Mouse (Mus musculus) ES-Bruce4 (cell line): ENCODE measurements around the gene Zfp672. TPM values are rescaled to one million over a fixed set of nuclear protein-coding genes. Genes with fewer than 3 reads are reported as not detected.
"Not testable (repeated sequence)": the region's sequence is repeated elsewhere in the genome, so short reads cannot be mapped to it uniquely, and the experiment has no call there.

ENCODE experiments used
- H3K27ac ChIP-seq: 2 replicates; pipeline ENCODE4 v1.5.1; 2012; ENCODE audit warnings: low read length, inconsistent platforms; ENCODE audit not compliant: insufficient read depth
- H3K27me3 ChIP-seq: 2 replicates; pipeline ENCODE4 v1.6.1; 2012; ENCODE audit warnings: mild to moderate bottlenecking, low read length, inconsistent platforms; ENCODE audit not compliant: control insufficient read depth, poor library complexity, insufficient read depth, severe bottlenecking
- H3K36me3 ChIP-seq: 2 replicates; pipeline ENCODE4 v1.6.1; 2012; ENCODE audit warnings: inconsistent platforms, mild to moderate bottlenecking, low read length, moderate library complexity; ENCODE audit not compliant: control insufficient read depth, poor library complexity, insufficient read depth, severe bottlenecking
- H3K4me1 ChIP-seq: one replicate; pipeline ENCODE4 v1.8.1; 2011; ENCODE audit warnings: low read length; ENCODE audit not compliant: control insufficient read depth, insufficient read depth
- H3K4me3 ChIP-seq: 2 replicates; pipeline ENCODE4 v1.5.1; 2011; ENCODE audit warnings: low read depth, mild to moderate bottlenecking, low read length
- H3K9ac ChIP-seq: 2 replicates; pipeline ENCODE4 v1.6.1; 2012; ENCODE audit warnings: low read depth, mild to moderate bottlenecking, inconsistent platforms; ENCODE audit not compliant: poor library complexity, severe bottlenecking
- H3K9me3 ChIP-seq: replicated peaks from 2 replicates; pipeline ENCODE4 v1.6.1; 2012; ENCODE audit warnings: mild to moderate bottlenecking, low read length, inconsistent platforms; ENCODE audit not compliant: control insufficient read depth, poor library complexity, insufficient read depth, severe bottlenecking
- CTCF ChIP-seq: IDR thresholded peaks from one replicate; pipeline ENCODE4 v1.8.1; 2011; ENCODE audit warnings: low read depth, low read length
- EP300 ChIP-seq: IDR thresholded peaks from 2 replicates; pipeline ENCODE4 v1.6.1; 2011; ENCODE audit warnings: low read depth, low read length; ENCODE audit not compliant: insufficient read depth
- POLR2A ChIP-seq: IDR thresholded peaks from one replicate; pipeline ENCODE4 v1.8.1; 2011; ENCODE audit warnings: low read length; ENCODE audit not compliant: insufficient read depth
- polyA plus RNA-seq: library from polyadenylated mRNA; stranded (reverse); fragments of >200 nt; gene quantifications from 2 replicates; pipeline ENCODE4 v1.2.4, GENCODE M21; 2011; ENCODE audit warnings: low read depth; ENCODE audit not compliant: missing spikeins, insufficient read depth, insufficient read length

The Zfp672 gene
- polyA plus RNA-seq, 1 experiment: 9.0 TPM

DNA sequence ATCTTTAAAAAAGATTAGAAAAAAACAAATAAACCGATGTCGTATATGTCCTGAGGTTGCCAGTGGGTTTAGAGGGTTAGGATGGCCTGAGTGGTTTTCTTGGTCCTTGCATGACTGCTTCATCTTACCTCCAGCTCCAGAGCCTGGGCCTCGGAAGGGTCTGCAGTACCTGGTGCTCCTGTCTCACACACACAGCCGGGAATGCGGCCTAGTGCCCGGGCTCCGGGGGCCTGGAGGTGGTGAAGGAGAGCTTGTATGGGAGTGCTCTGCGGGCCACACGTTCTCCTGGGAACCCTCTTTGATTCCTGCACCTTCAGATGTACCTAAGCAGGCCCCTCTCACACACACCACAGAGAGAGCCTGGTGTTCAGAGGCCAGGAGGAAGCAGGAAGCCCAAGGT is 21.5 kb downstream of the Zfp672 start:
- no peak overlapping the region for H3K4me3 ChIP-seq
- no peak for TF ChIP-seq EP300
- TF ChIP-seq CTCF: no peak
- no peak for TF ChIP-seq POLR2A
- no peaks in the 10 kb centered on the region for H3K9me3 ChIP-seq
- no peaks in the 10 kb centered on the region for H3K4me1 ChIP-seq
- peaks cover 9% of the 10 kb centered on the region for H3K36me3 ChIP-seq
- no peak overlapping the region for H3K9ac ChIP-seq
- no peak overlapping the region for H3K27ac ChIP-seq
- no peaks in the 10 kb centered on the region for H3K27me3 ChIP-seq

DNA sequence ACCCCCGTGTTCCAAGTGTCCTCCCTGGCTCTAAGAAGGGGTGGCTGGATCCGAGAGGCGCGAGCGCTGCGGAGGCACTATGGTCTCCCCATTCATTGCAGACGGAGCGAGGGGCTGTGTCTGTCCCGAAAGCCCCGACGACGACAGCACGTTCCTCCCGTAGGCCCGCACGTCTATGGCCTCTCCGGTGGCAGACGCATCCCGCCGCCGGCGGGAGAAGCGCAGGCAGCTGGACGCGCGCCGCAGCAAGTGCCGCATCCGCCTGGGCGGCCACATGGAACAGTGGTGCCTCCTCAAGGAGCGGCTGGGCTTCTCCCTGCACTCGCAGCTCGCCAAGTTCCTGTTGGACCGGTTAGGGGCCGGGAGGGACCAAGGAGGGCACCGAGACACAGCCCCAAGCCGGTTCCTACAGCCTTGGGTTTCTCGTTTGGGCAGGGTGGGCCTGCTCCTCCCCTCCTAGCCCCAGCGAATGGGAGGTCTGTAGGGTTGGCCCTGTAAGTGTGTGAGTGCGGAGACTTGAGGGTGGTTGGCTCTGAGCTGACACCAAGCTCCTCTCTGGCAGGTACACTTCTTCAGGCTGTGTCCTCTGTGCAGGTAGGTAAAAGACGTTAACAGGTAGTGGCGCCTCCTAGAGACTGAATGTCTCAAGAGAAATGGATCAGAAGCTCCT is 22.6 kb downstream of the Zfp672 start:
- no peaks in the 10 kb centered on the region for H3K9me3 ChIP-seq
- H3K4me1 ChIP-seq: no peaks in the 10 kb centered on the region
- H3K27ac ChIP-seq: no peak overlapping the region
- H3K4me3 ChIP-seq: peak overlapping the region; percentile 75
- peak overlapping the region; percentile 76 for H3K9ac ChIP-seq
- no peak for TF ChIP-seq POLR2A
- no peak for TF ChIP-seq EP300
- peak; percentile 23 for TF ChIP-seq CTCF
- no peaks in the 10 kb centered on the region for H3K27me3 ChIP-seq
- peaks cover 9% of the 10 kb centered on the region for H3K36me3 ChIP-seq

DNA sequence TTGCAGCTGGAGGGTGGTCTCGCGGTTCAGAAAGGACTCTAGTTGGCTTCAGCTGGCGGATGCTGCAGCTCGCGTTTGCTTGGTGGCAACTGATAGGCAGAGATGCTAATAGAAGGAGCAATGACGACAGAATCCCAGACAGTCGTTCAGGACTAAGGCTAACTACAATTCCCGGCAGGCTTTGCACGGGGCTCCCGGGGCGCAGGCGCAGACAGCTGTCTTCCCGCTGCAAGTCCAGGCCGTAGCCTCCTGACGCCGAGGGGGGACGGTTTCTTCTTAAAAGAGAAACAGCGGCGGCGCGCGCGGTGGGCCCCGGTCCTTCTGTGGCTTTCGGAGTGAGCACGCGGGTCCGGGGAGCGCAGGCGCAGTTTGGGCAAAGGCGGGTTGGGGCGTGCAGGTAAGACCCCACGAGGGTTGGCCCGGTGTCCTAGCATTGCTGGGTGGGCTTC is 23.3 kb downstream of the Zfp672 start, which contains the start of gene Zfp692:
Zfp692 (plus strand) TSS at position 210 of the 449 bp plus-strand sequence.
- no peak within 1 kb of the TSS for H3K27ac ChIP-seq
- H3K9ac ChIP-seq: peak within 1 kb of the TSS; percentile 76
- no peaks in the 10 kb centered on the region for H3K9me3 ChIP-seq

DNA sequence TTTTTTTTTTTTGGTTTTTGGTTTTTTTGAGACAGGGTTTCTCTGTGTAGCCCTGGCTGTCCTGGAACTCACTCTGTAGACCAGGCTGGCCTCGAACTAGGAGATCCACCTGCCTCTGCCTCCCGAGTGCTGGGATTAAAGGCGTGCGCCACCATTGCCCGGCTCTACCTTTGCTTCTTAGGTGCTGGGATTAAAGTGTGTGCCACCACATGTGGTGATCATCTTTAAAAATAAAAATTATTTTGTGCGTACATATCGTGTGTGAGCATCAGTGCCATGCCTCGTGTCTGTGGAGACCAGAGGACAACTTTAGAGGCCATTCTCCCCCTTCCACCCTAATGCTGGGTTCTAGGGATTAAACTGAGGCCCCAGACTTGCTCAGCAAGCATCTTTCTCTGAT is 24.8 kb downstream of the Zfp672 start:
- not testable (repeated sequence) for H3K27me3 ChIP-seq

More for the DNA sequence above, 23.3 kb downstream of the Zfp672 start, which contains the start of gene Zfp692:
- TF ChIP-seq CTCF (no peak), POLR2A (no peak), EP300 (no peak)
- no peaks in the 10 kb centered on the region for H3K27me3 ChIP-seq
- H3K4me1 ChIP-seq: no peaks in the 10 kb centered on the region
- H3K36me3 ChIP-seq: peaks cover 9% of the 10 kb centered on the region
- peak within 1 kb of the TSS; percentile 75 for H3K4me3 ChIP-seq

DNA sequence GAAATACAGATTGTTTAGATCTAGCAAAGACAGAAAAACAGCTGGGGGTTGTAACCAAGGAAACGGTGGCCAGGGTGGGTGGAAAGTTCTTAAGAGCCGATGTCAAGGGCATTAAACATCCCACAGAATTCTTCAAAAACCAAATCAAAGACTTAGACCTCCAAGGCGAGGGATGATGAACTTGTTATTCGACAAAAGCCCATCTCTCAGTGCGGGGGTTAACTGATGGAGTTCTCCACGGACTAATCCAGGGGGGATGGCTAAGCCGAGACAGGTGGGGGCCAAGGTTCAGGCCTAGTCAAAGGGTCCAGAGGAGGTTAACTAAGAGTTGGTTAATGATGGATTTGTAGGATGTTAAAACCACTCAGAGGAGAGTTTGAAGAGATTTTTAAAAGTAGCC is 26.5 kb downstream of the Zfp672 start:
- peak overlapping the region; percentile 11; the same call in 1 of the 2 replicates for H3K4me3 ChIP-seq
- H3K27me3 ChIP-seq: no peaks in the 10 kb centered on the region
- H3K4me1 ChIP-seq: no peaks in the 10 kb centered on the region
- no peak overlapping the region for H3K27ac ChIP-seq
- TF ChIP-seq CTCF (no peak), POLR2A (no peak), EP300 (no peak)
- no peaks in the 10 kb centered on the region; the same call in 1 of the 2 replicates for H3K36me3 ChIP-seq
- no peak overlapping the region for H3K9ac ChIP-seq
- H3K9me3 ChIP-seq: no peaks in the 10 kb centered on the region

More for the DNA sequence above, 24.8 kb downstream of the Zfp672 start:
- not testable (repeated sequence) for H3K9ac ChIP-seq, H3K27ac ChIP-seq, H3K4me3 ChIP-seq, H3K9me3 ChIP-seq, H3K36me3 ChIP-seq, H3K4me1 ChIP-seq

DNA sequence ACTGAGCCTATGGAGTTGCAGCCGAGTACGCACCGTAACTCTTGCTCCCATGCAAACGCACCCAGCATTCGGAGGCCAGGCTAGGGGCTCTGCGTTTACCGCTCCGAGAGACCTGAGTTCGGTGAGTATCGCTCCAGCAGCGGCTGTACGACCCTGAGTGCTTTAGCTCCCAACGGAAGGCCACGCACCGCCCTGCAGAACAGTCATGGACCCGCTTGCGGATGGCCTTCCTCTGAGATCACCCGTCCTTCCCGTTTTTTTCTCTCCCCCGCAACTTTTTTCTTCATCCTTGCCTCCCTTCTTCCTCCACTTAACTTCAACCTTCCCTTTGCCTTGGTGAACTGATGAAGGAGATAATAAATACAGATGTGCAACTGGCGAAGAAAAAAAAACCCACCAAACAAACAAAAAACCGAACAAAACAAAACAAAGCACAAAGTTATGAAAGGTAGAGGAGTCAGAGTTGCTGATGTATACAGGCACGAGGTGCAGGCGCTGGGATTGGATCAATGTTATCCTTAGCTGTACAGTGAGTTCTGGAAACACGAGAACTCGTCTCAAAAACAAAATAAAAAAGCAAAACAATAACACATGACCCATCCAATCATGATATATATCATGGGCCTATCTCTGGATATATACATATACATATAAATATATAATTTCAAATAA is 27.2 kb downstream of the Zfp672 start:
- H3K9ac ChIP-seq: peak overlapping the region; percentile 39
- no peaks in the 10 kb centered on the region for H3K36me3 ChIP-seq
- peak overlapping the region; percentile 72 for H3K4me3 ChIP-seq
- no peaks in the 10 kb centered on the region; the same call in 1 of the 2 replicates for H3K27me3 ChIP-seq
- H3K27ac ChIP-seq: peak overlapping the region; percentile 14; the same call in 1 of the 2 replicates
- TF ChIP-seq POLR2A (no peak), EP300 (no peak), CTCF (no peak)
- H3K4me1 ChIP-seq: no peaks in the 10 kb centered on the region
- no peaks in the 10 kb centered on the region for H3K9me3 ChIP-seq
